Mouse (Mus musculus): ENCODE data around the gene Smim20.

DNA sequence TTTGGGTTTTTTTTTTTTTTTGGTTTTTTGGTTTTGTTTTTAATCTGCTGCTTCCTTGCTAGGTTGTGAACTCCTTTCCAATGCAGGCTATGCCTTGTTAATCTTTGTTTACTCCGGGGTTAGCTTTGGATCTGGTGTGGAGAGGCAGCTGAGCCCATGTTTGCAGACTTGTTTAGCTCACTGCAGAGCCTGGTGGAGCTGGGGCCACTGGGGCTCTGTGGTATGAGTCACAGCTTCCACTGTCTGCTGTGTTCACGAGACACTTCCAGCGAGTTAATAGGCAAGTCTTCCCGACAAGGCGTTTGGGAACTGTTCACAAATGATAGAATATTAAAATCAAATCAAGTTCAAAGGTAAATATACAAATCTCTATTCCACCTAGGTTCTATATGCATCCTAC lies 30.7 kb upstream of the Smim20 start:
- TF ChIP-seq CTCF (IDR thresholded peaks at IDR 0.05; ENCODE audit: low read depth) (no peak), EP300 (IDR thresholded peaks at IDR 0.05; ENCODE audit: low read depth) (no peak)
